Mouse (Mus musculus) brain, embryonic 14.5 days (tissue): ENCODE measurements at regions not wholly inside any gene's neighbourhood (a gene's known extent, or its start where the extent isn't known, plus 50 kb on each side); places are given as distances from the start of the nearest gene placed in this dataset.

Experiments used
- DNase-seq: peaks from one replicate; pipeline ENCODE4 v3.0.0-alpha.2; 2011; ENCODE audit warnings: low read depth
- CTCF ChIP-seq: fragments of 200-500 bp; IDR thresholded peaks from 2 replicates; pipeline ENCODE4 v1.5.1; 2012; ENCODE audit warnings: inconsistent platforms, mild to moderate bottlenecking, moderate library complexity, borderline replicate concordance; ENCODE audit not compliant: insufficient read depth, insufficient read length; ENCODE audit errors: extremely low read depth
- POLR2A ChIP-seq: fragments of 200-500 bp; IDR thresholded peaks from 2 replicates; pipeline ENCODE4 v1.6.1; 2012; ENCODE audit warnings: mild to moderate bottlenecking, inconsistent platforms, borderline replicate concordance; ENCODE audit not compliant: poor library complexity, insufficient read depth, insufficient read length, severe bottlenecking; ENCODE audit errors: extremely low read depth

DNA sequence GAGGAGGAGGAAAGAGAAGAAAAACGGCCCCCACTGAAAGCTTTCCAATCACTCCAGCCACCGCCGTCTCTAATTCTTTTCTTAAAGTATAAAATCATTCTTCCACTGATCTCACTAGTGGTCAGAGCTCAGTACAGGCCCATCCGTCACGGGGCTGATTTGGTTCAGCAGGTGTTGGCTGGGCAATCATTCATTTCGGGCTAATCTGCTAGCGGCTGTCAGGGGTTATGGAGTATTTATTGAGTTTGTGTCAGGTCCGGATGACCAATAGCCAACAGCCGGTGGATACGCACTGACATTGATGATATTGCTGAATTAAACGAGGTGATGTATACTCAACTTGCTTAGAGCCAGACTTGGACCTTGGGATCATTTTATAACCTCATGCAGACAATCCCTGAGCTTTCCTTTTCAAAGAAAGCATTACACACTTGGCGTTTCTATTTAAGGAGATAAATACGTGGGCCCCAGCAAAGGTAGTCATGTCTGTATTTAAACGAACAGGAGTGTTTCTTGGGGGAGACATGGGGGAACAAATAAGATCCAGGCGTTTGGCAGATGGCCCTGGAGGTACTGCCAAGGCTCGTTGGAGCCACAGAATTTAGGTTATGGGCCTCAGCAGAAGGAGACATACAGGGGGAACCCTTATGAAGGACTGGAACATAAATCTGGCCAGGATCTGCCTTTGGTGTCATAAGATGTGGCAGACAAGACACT, 385.1 kb downstream of the Gm45692 start:
- no peak for TF ChIP-seq POLR2A
- DNase-seq: peak; percentile 12

DNA sequence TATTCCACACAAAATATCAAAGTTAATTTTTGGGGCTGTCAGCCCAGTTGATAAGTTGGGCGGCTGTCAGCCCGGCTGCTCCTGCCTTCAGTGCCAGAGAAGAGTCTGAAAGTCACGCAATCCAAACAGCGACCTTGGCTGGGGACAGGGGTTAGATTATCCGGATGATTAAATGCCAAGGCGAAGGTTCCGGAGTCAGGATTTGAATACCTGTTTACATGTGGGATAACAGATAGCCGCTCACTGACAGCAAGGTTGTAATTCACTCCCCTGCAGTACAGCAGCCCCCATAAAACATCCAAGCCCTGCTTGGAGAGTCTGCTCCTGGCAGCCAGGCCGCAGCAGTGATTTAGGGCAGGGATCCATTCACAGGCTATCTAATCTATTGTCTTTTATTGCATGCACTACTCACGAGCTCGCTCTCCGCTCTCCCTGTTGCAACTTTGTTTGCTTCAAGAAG, 388.3 kb downstream of the Gm45692 start:
- peak; percentile 37 for DNase-seq
- TF ChIP-seq POLR2A: no peak
- no peak for TF ChIP-seq CTCF

DNA sequence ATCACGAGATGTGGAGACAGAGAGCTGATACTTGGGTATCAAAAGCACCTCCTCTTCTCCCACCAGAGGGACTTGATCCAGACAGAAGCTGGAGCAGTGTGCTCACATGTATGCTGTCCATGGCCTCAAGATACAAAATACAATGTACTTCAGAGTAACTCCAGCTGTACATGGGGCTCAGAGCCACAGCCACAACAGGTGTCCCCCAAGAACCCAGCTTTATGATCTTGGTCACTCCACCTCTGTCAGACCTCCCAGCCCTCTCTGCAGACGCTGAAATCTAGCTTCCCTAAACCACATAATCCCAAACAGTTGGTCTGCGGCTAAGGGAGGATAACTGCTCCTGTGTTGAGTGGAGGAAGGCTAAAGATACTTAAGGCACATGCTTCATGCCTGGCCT, 389.9 kb downstream of the Gm45692 start:
- DNase-seq: no peak
- TF ChIP-seq POLR2A: no peak
- TF ChIP-seq CTCF: no peak

DNA sequence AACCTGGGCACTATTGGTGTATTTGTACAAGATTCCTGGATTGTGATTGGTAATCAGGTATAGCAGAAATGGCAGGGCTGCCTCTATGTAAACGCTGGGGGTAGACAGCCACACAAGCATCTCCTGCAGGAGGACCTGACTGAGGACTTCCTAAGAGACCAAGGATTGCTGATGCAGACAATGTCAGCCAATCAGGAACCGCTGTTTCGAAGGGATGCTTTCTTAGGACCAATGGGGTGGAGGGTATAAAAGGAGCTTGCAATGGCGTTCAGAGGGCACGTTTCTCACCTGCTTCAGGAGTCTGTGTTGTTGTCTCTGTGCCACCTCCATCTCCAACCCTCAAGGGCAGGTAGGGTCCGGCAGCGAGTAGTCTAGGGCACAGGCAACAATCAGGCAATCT, 393.7 kb downstream of the Gm45692 start:
- no peak for TF ChIP-seq CTCF
- no peak for TF ChIP-seq POLR2A
- no peak for DNase-seq

DNA sequence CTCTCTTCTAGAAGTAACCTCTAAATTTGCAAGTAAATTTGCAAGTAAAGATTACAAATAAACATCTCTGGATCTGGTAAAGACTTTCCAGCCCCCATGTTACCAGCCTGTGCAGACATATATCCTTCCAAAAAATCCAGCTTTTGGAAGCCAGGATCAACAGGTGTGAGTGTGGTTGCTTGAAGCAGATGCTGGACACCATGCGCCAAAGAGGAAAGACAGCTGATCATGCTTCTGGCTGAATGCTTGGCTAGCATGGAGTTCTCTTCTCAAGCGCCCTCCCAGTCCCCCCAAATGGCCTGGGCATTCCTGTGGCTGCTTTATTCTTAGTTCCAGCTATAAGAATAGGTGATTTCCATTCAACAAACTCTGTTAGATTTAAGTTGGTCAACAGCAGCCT, 404.9 kb downstream of the Gm45692 start:
- no peak for DNase-seq
- TF ChIP-seq CTCF (no peak), POLR2A (no peak)

DNA sequence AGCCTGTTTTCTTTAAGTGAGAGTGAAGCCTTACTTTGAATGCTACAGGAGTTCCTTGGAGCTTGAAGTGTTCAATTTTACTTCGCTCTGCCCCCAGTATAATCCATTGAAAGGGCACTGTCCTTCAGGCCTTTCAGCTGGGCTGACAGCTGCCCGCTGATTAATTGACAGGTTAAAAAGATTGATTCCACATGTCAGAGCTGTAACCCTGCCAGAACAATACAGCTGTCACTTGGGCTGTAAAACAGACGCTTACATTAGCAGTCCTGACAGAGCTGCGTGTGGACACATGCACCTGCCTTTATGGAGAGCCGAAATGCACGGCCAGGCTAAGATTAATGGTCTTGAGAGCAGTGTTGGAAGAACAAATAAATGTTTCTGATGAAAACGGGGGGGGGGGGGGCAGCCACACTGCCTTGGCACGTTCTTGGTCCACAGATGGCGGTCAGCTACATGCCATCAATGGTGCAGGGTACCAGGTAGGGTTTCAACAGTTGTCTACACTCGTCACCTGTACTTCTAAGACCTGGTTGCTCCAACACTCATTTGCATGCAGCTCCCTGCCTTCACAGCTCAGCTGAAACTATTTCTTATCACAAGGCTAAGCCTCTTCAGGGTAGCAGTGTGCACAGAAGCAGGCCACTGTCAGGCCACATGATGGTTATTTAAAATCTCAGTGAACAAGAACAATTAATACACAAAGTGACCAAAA, 407.3 kb downstream of the Gm45692 start:
- DNase-seq: peak; percentile 86
- no peak for TF ChIP-seq CTCF
- no peak for TF ChIP-seq POLR2A

DNA sequence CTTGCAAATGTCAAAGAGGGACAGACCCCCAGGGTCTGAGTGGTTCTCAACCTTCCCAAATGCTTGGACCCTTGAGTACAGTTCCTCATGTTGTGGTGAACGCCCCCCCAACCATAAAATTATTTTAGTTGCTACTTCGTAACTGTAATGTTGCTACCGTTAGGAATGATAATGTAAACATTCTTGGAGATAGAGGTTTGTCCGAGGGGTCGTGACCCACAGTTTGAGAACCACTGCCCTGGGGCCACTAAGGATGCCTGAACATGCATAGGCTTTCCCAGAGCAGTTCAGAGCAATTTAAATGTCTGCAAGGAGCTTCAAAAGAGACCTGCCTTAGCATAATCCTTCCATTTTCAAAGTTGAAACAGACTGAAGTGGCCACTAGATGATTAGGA, 407.8 kb downstream of the Gm45692 start:
- no peak for TF ChIP-seq POLR2A
- no peak for TF ChIP-seq CTCF

DNA sequence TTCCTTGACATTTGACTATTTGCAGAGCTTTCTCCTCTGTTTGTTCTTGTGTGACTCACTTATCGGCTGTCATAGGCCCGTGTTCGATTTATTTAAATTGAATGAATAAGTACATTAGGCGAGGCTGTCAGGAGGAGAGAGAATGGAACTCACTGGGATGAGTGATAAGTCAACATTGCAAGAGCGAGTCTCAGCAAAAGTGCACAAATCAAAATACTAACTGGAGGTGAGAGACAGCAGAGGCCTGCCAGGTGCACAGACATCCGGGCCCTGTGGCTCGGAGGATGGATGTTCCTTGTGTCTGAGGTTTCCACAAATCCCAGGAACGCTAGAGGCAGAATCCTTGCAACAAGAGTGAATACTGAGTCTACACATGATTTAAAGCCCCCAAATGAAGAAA, 410.6 kb downstream of the Gm45692 start:
- peak; percentile 17 for DNase-seq
- TF ChIP-seq CTCF (no peak), POLR2A (no peak)

More for the DNA sequence above, 407.8 kb downstream of the Gm45692 start:
- no peak for DNase-seq

DNA sequence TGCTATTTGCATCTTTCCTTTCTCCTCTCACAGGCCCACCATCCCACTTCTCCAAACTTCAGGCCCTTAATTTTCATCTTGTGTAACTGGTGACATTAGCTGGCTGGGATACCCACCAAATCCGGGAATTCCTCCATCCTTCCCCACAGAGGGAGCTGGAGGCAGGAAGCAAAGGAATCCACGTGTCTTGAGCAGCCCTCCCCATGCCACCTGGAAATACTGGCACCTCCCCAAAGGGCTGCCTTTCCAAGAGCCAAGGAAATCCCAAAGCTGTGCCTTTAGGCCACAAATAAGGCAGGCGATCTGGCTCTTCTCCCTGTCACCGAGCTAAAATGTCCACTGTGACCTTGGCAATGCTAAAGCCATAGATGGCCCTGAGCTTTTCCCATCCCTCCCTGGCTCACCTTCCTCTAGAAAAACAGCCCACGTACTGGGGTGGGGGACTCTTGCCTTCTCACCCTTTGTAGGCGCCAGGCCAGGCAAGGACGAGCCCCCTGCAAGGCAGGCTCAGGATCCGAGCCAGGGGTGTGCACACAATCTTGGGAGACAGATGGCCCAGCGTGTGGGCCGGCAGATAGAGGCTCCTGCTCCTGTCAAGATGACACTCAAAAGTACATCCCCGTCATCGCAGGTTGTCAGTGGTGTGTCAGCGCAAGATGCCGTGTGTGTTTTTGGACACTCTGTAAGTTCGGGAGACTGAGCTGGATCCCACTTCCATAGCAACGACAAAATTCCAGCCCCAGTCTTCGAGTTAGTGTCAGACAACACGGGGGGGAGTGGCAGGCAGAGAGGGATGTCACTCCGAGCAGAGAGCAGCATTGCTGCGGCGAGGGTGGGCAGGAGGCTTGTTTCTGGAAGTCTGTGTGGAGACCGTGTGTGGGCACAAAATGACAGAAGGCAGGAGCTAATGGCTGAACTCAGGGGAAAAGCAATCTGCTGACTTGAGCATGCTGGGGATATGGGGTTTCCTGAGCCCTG, 414.4 kb downstream of the Gm45692 start:
- TF ChIP-seq POLR2A (no peak), CTCF (no peak)
- DNase-seq: peak; percentile 92

DNA sequence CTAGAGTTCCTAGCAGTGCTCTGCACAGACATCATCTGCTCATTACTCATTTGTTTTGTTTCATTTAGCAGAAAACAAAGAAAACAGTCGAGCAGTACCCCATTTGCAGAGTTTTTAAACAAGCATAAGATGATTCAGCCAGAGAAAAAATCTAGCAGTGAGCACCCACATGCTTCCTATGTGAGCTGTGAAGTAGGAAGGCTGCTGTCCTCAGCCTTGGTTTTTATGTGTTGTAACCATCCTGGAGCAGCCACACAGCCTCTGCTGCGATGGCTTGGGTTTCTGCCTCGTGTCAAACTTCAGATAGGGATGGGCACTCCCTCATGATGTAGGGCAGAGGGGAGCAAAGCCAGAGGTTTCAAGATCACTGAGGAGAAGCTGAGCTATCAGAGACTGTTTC, 416.5 kb downstream of the Gm45692 start:
- TF ChIP-seq POLR2A: no peak
- TF ChIP-seq CTCF: no peak
- no peak for DNase-seq

DNA sequence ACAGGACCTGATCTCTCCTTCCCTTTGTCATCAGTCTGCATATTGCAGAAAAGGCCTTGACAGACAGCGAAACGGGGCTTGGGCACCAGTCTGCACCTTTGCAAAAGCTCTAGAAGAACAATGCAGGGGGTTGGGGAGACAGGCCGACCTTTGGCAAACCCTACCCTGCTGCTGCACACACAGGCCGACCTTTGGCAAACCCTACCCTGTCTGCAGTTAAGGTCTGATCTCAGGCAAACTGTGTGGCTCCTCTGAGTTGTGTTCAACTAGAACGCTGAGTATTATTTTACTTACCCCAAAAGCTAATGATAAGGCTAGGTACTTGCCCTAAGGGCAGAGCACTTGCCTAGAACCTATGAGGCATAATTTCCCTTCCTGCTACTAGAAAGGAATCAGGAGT, 423.4 kb upstream of the Zfp703 start:
- no peak for TF ChIP-seq POLR2A
- no peak for TF ChIP-seq CTCF
- DNase-seq: no peak

DNA sequence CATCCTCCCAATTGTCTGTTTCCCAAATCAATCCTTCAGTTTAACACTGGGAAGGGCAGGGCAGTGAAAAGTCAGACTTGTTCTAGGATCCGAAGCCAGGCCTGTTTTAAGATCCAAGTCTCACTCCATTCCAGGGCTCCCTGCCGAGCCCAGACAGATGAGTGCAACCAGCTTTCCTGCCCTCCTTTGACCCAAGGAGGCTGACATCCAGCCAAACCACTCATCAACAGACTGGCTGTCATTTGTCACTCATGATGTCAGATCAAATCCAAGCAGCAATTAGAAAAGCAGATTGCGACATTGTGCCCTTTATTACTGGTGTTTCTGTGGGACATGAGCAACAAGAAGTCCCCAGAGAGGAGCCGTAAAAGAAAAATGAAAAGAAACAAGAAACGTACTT, 417.9 kb upstream of the Zfp703 start:
- TF ChIP-seq POLR2A (no peak), CTCF (no peak)
- DNase-seq: peak; percentile 7

GRCm38 (mm10) chr8:26563151-26563550, 414.0 kb upstream of the Zfp703 start:
- no peak for TF ChIP-seq POLR2A
- TF ChIP-seq CTCF: no peak
- no peak for DNase-seq
